Mouse (Mus musculus): ENCODE data around the gene Dmac2. TPM values are rescaled to one million over a fixed set of nuclear protein-coding genes. Genes with fewer than 3 reads are reported as not detected.
"Not testable (repeated sequence)": the region's sequence is repeated elsewhere in the genome, so short reads cannot be mapped to it uniquely, and the experiment has no call there.

The Dmac2 gene
- 10 to 100 TPM; 37.7 to 43.0 TPM for total RNA-seq (2021)
- long read RNA-seq, experiment 1, transcript Dmac2-201 (6 exons, 1,465 nt): major isoform, 17 of 30 reads
- long read RNA-seq, experiment 1, partial matches to known transcripts: 8 of 30 reads
- long read RNA-seq, experiment 1, other reads (novel, unspliced or antisense): 4 of 30 reads
- long read RNA-seq, experiment 2, transcript Dmac2-201 (6 exons, 1,465 nt): major isoform, 19 of 30 reads
- long read RNA-seq, experiment 2, partial matches to known transcripts: 3 of 30 reads
- long read RNA-seq, experiment 2, other reads (novel, unspliced or antisense): 6 of 30 reads

GRCm38 (mm10) chr7:25618865-25619721, at the start of gene Dmac2:
Gene Dmac2 (plus strand): TSS chr7:25619414.
- intact Hi-C loops (cut with DNase I): no loop called here
- DNase-seq: peak; percentile 88

- intact Hi-C loops (cut with DNase I); DNase-seq: not testable (repeated sequence)
Measured at GRCm38 (mm10) chr7:25573806-25574205, 45.4 kb upstream of the Dmac2 start.

- no peak for DNase-seq
- intact Hi-C loops (cut with DNase I): no loop called here
Measured at GRCm38 (mm10) chr7:25575105-25575504, 44.1 kb upstream of the Dmac2 start.

- no peak for DNase-seq
- intact Hi-C loops (cut with DNase I): no loop called here
Measured at GRCm38 (mm10) chr7:25575870-25576269, 43.3 kb upstream of the Dmac2 start.

GRCm38 (mm10) chr7:25576308-25576707, 42.9 kb upstream of the Dmac2 start:
- DNase-seq; intact Hi-C loops (cut with DNase I): not testable (repeated sequence)

GRCm38 (mm10) chr7:25576793-25577437, 42.3 kb upstream of the Dmac2 start:
- intact Hi-C loops (cut with DNase I): not testable (repeated sequence)

GRCm38 (mm10) chr7:25579441-25579840, 39.8 kb upstream of the Dmac2 start:
- intact Hi-C loops (cut with DNase I): no loop called here
- DNase-seq: no peak

More at GRCm38 (mm10) chr7:25576793-25577437, 42.3 kb upstream of the Dmac2 start:
- DNase-seq: not testable (repeated sequence)

- intact Hi-C loops (cut with DNase I): no loop called here
- DNase-seq: no peak
Measured at GRCm38 (mm10) chr7:25582301-25582810, 36.9 kb upstream of the Dmac2 start.

GRCm38 (mm10) chr7:25584651-25585050, 34.6 kb upstream of the Dmac2 start:
- no peak for DNase-seq
- intact Hi-C loops (cut with DNase I): no loop called here

- intact Hi-C loops (cut with DNase I): no loop called here
- no peak for DNase-seq
Measured at GRCm38 (mm10) chr7:25585351-25586204, 33.6 kb upstream of the Dmac2 start.

GRCm38 (mm10) chr7:25591226-25591625, 28.0 kb upstream of the Dmac2 start:
- DNase-seq: no peak
- intact Hi-C loops (cut with DNase I): no loop called here

GRCm38 (mm10) chr7:25593859-25594258, 25.4 kb upstream of the Dmac2 start:
- intact Hi-C loops (cut with DNase I): no loop called here
- no peak for DNase-seq

GRCm38 (mm10) chr7:25599663-25600062, 19.6 kb upstream of the Dmac2 start:
- intact Hi-C loops (cut with DNase I): loop anchor here (5.0 to 10.0 kb wide), 2 partner anchors 115 to 177 kb away; no protein-coding TSS in a partner anchor
- peak in 1 of 2 experiments; percentile 46 for DNase-seq

GRCm38 (mm10) chr7:25600666-25601065, 18.5 kb upstream of the Dmac2 start:
- intact Hi-C loops (cut with DNase I): loop anchor here (10.0 kb wide), 1 partner anchor 116 kb away; no protein-coding TSS in a partner anchor

GRCm38 (mm10) chr7:25601346-25601745, 17.9 kb upstream of the Dmac2 start:
- intact Hi-C loops (cut with DNase I): loop anchor here (10.0 kb wide), 1 partner anchor 117 kb away; no protein-coding TSS in a partner anchor
- no peak for DNase-seq

More at GRCm38 (mm10) chr7:25600666-25601065, 18.5 kb upstream of the Dmac2 start:
- DNase-seq: no peak

- intact Hi-C loops (cut with DNase I): loop anchor here (10.0 kb wide), 1 partner anchor 122 kb away; no protein-coding TSS in a partner anchor
- DNase-seq: no peak
Measured at GRCm38 (mm10) chr7:25606625-25607063, 12.6 kb upstream of the Dmac2 start.

GRCm38 (mm10) chr7:25607196-25607595, 12.0 kb upstream of the Dmac2 start:
- DNase-seq: peak in 1 of 2 experiments; percentile 4
- intact Hi-C loops (cut with DNase I): loop anchor here (10.0 kb wide), 1 partner anchor 122 kb away; no protein-coding TSS in a partner anchor

GRCm38 (mm10) chr7:25610056-25610455, 9.2 kb upstream of the Dmac2 start:
- intact Hi-C loops (cut with DNase I): no loop called here
- DNase-seq: no peak

GRCm38 (mm10) chr7:25611501-25611900, 7.7 kb upstream of the Dmac2 start:
- intact Hi-C loops (cut with DNase I): no loop called here
- no peak for DNase-seq

Measured in gastrocnemius, postnatal 36 days (tissue).